Mouse (Mus musculus) neural tube, embryonic 13.5 days (tissue): ENCODE results near the gene Synj2bp. TPM values are rescaled to one million over a fixed set of nuclear protein-coding genes. Genes with fewer than 3 reads are reported as not detected.
A peak's percentile ranks its signal among the peaks of the same experiment; 100 is the strongest.
"Not testable (repeated sequence)": the region's sequence is repeated elsewhere in the genome, so short reads cannot be mapped to it uniquely, and the experiment has no call there.

Source experiments
- ATAC-seq: fragments of 200-750 bp; cut with Nextera tagmentation; 2 replicates; pipeline ENCODE4 v1.8.0; 2017; ENCODE audit warnings: low read depth, mild to moderate bottlenecking, moderate TSS enrichment, moderate library complexity
- H3K27ac ChIP-seq: fragments of 300-500 bp; sonication (generic); replicated peaks from 2 replicates; pipeline ENCODE4 v1.5.1; 2015; ENCODE audit warnings: moderate library complexity, mild to moderate bottlenecking, inconsistent platforms
- H3K27me3 ChIP-seq: fragments of 300-500 bp; sonication (generic); 2 replicates; pipeline ENCODE4 v1.6.1; 2015; ENCODE audit warnings: mild to moderate bottlenecking, inconsistent platforms
- H3K36me3 ChIP-seq: fragments of 300-500 bp; sonication (generic); 2 replicates; pipeline ENCODE4 v1.6.1; 2015; ENCODE audit warnings: mild to moderate bottlenecking, inconsistent platforms
- H3K4me1 ChIP-seq: fragments of 300-500 bp; sonication (generic); replicated peaks from 2 replicates; pipeline ENCODE4 v1.6.1; 2015; ENCODE audit warnings: inconsistent platforms
- H3K4me2 ChIP-seq: fragments of 300-500 bp; sonication (generic); 2 replicates; pipeline ENCODE4 v1.6.1; 2015; ENCODE audit warnings: inconsistent platforms, mild to moderate bottlenecking, moderate library complexity
- H3K4me3 ChIP-seq: fragments of 300-500 bp; sonication (generic); 2 replicates; pipeline ENCODE4 v1.5.1; 2015; ENCODE audit warnings: mild to moderate bottlenecking, inconsistent platforms
- H3K9ac ChIP-seq: fragments of 300-500 bp; sonication (generic); 2 replicates; pipeline ENCODE4 v1.6.1; 2015; ENCODE audit warnings: moderate library complexity, mild to moderate bottlenecking, inconsistent platforms
- H3K9me3 ChIP-seq: fragments of 300-500 bp; sonication (generic); 2 replicates; pipeline ENCODE4 v1.6.1; 2016; ENCODE audit warnings: inconsistent platforms
- WGBS: fragments of 180-500 bp; shearing (Covaris S2); methylation state at CpG from one replicate; pipeline ENCODE4 v1.1.7; 2015; 5-methylcytosine and 5-hydroxymethylcytosine counted together
- polyA plus RNA-seq: library from polyadenylated mRNA; unstranded; fragments of >200 nt; fragmentation: Nextera tagmentation; extraction: Ambion mirVana; gene quantifications from 2 replicates; pipeline ENCODE4 v1.2.1, GENCODE M21; 2015

The Synj2bp gene
- 30.8 and 39.0 TPM in 2 replicates for polyA plus RNA-seq

DNA sequence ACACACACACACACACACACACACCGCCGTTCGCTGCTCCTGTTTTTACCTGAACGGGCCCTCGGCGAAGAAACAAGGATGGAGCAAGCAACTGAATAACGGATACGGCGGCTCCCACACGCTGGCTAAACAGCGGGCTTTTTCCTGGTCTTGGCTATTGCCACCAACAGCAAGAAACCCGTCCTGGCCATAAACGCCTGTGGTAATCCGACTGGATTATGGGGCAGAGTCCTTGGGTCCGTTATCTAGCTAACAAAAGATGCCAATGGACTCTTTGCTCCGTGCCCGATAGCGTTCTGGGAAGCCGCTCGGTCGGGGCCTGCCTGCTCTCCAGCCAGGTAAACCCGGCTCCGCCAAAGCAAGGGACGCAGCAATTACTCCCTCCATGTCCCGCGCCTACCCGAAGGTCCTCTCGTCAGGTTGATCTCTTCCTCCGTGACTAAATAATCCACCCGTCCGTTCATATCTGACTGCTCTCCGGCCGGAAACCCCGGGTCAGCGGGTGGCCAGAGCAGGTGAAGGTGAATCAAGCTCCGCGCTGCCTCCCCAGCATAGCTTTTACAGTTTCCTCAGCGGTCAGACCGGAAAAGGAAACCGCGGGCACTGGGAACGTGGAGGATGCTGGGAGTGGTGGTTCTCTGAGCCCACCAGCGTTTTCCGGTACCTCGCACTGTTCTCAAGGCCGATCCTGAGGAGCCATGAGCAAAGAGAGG lies at the start of gene Synj2bp, which contains the start of gene Gm20498:
Gene Synj2bp, minus strand, starts transcription at position 596 of the 713 bp plus-strand sequence.
Gene Gm20498, minus strand, starts transcription at position 590 of the 713 bp plus-strand sequence.
- Histone ChIP-seq H3K36me3 (no peaks in the 10 kb centered on the region), H3K4me1 (peaks cover 25% of the 10 kb centered on the region), H3K4me2 (peak within 1 kb of the TSS; percentile 69), H3K27me3 (no peaks in the 10 kb centered on the region), H3K4me3 (peak within 1 kb of the TSS; percentile 86), H3K27ac (peak within 1 kb of the TSS; percentile 81), H3K9me3 (no peaks in the 10 kb centered on the region), H3K9ac (peak within 1 kb of the TSS; percentile 89)
- under 1% methylated on average over 46 of the region's 46 CpGs for WGBS
- ATAC-seq, result peak; percentile 95

DNA sequence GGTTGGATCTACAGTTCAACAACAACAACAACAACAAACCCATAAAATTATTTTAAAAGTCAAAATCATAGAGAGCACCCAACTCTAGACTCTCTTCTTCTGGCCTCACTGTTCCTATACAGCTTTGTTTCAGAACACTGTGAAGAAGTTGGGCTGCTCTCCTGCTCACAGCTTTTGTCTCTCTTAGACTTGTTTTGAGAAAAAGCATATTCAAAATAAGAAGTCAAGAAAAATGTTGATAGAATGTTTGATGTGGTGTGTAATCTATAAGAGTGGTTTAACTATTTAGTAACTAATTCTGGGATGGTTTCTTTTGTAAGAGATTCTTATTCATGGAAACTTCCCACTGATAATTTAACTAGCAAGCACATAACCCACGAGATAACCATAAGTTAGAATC lies 35.7 kb upstream of the Synj2bp start, which contains the start of gene Adam21:
Gene Adam21, minus strand, starts transcription at position 101 of the 400 bp plus-strand sequence.
- H3K4me2 ChIP-seq, result no peak within 1 kb of the TSS
- WGBS, result 95% methylated on average over 1 of the region's 1 CpGs
- no peak within 1 kb of the TSS for H3K4me3 ChIP-seq
- H3K27me3 ChIP-seq, result no peaks in the 10 kb centered on the region
- no peaks in the 10 kb centered on the region for H3K4me1 ChIP-seq
- peaks cover 23% of the 10 kb centered on the region for H3K36me3 ChIP-seq
- no peaks in the 10 kb centered on the region for H3K9me3 ChIP-seq
- ATAC-seq, result no peak
- H3K9ac ChIP-seq, result no peak within 1 kb of the TSS
- H3K27ac ChIP-seq, result no peak within 1 kb of the TSS

DNA sequence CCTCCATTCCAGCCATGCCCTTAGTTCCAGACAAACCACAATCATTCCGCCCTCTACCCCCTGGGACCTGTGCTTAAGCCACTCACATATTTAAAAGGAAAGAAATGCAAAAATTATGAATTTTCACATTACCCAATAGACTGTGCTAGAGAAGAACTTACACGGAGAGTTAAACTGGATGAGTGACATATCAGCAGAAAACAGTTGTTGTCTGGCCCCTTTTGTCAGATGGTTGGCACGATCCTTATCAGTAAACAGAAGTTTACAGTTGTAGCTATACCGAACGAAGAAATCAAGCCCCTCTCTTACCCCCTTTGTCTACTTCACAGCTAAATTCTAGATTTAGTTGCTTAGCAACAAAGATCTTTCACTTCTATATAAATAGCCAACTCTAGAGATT lies 35.2 kb upstream of the Synj2bp start:
- Histone ChIP-seq H3K4me1 (no peaks in the 10 kb centered on the region), H3K36me3 (peaks cover 19% of the 10 kb centered on the region), H3K4me2 (no peak overlapping the region), H3K9ac (no peak overlapping the region), H3K27me3 (no peaks in the 10 kb centered on the region), H3K9me3 (no peaks in the 10 kb centered on the region), H3K4me3 (no peak overlapping the region), H3K27ac (no peak overlapping the region)
- no peak for ATAC-seq
- 88% methylated on average over 5 of the region's 5 CpGs for WGBS

DNA sequence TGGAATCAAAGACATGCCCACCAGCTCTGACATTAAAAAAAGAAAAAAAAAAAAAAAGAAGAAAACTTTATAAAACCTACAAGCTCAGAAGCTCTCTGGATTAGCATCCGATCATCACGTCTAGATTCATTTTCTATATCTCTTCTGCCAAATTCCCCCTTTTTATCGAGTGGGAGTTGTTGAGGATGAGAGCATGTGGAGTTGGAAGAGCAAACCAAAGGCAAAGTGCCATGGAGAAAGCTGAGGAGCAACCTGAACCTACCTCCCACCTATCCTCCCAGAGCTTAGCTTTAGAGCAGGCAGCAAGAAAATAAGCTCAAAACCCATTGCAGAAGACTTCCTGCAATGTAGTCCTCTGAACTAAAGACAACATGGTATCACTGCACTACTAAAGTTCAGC lies 31.5 kb upstream of the Synj2bp start:
- Histone ChIP-seq H3K9me3 (no peaks in the 10 kb centered on the region), H3K27ac (no peak overlapping the region), H3K4me1 (no peaks in the 10 kb centered on the region), H3K4me2 (no peak overlapping the region), H3K36me3 (0 out of 2 replicates have a peak, but pooled peaks cover 3% of the 10 kb centered on the region), H3K9ac (no peak overlapping the region), H3K4me3 (no peak overlapping the region), H3K27me3 (no peaks in the 10 kb centered on the region)
- 98% methylated on average over 3 of the region's 3 CpGs for WGBS
- ATAC-seq, result no peak

DNA sequence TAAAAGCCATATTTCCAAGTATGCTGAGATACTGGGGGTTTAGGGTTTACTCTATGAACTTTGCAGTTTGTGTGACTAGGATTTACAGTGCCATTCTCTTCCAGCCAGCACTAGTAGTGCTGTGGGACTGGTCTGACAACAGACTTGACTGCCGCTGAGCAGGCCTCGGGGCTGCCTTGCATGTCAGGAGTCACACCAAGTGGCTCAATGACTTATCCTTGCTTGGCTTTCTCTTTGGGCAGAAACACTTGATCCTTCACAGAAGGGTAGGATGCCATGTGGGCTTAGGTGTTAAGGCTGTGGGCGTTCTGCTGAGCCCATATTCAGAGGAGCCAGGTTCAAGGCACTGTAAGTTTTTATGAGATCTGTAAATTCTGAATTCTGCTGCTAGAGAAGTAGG lies 16.6 kb upstream of the Synj2bp start:
- no peak for ATAC-seq
- Histone ChIP-seq H3K27ac (no peak overlapping the region), H3K4me3 (no peak overlapping the region), H3K27me3 (no peaks in the 10 kb centered on the region), H3K9me3 (no peaks in the 10 kb centered on the region), H3K9ac (no peak overlapping the region), H3K4me2 (no peak overlapping the region), H3K36me3 (no peaks in the 10 kb centered on the region), H3K4me1 (no peaks in the 10 kb centered on the region)
- 84% methylated on average over 3 of the region's 3 CpGs for WGBS

DNA sequence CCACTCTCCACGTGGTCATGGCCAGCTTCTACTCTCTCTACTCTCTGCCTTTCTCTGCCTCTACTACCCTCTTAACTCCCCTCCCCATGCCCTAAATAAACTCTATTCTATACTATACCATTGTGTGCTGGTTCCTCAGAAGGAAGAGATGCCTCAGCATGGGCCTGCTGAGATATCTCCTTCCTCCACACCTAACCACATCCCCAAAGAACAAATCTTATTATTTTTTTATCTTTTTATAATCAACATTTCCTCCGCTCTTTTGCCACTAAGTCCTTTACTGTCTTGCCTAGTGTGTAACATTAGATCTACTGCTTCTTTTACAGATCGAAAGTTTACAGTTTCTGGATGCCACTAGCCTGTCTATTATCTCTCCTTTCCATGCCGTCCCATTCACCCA lies 14.5 kb upstream of the Synj2bp start:
- no peak overlapping the region for H3K4me3 ChIP-seq
- no peaks in the 10 kb centered on the region for H3K9me3 ChIP-seq
- H3K27ac ChIP-seq, result no peak overlapping the region
- H3K36me3 ChIP-seq, result no peaks in the 10 kb centered on the region
- no peaks in the 10 kb centered on the region for H3K27me3 ChIP-seq
- no peak overlapping the region for H3K9ac ChIP-seq
- no peaks in the 10 kb centered on the region for H3K4me1 ChIP-seq
- WGBS, result 74% methylated on average over 4 of the region's 4 CpGs
- ATAC-seq, result no peak
- H3K4me2 ChIP-seq, result no peak overlapping the region

DNA sequence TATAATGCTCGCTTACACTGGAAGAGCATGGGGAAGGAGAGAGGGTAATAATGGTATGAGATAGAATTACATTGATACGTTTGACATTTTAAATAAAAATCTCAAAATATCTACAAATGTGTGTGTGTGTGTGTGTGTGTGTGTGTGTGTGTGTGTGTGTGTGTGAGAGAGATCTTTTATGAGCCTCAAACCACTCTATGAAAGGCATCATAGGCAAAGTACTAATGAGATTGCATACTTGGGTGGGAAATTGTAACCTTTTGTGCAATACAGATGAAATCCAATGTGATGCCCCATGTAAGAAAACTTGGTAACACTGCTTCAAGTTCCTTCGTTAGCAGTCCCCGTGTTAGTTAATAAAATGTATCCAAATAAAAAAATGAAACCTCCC lies 313 bp upstream of the Synj2bp start:
- Histone ChIP-seq H3K36me3 (no peaks in the 10 kb centered on the region), H3K27ac (peak overlapping the region; percentile 81)
- peak; percentile 69 for ATAC-seq

DNA sequence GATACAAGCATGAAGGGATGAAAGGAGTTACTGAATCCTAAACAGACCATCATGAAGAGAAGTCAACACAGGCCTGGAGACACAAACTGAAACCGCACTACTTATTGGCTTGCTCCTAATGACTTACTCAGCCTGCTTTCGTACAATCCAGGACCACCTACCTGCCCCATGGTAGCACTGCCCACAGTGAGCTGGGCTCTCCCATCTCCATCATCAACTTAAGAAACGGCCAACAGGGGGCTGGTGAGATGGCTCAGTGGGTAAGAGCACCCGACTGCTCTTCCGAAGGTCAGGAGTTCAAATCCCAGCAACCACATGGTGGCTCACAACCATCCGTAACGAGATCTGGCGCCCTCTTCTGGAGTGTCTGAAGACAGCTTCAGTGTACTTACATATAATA lies 2.1 kb downstream of the Synj2bp start:
- WGBS, result 76% methylated on average over 8 of the region's 8 CpGs

More for the DNA sequence above, 313 bp upstream of the Synj2bp start:
- H3K9me3 ChIP-seq, result no peaks in the 10 kb centered on the region
- peaks cover 25% of the 10 kb centered on the region for H3K4me1 ChIP-seq
- no peaks in the 10 kb centered on the region for H3K27me3 ChIP-seq
- peak overlapping the region; percentile 69 for H3K4me2 ChIP-seq
- WGBS, result 43% methylated on average over 4 of the region's 4 CpGs
- peak overlapping the region; percentile 89 for H3K9ac ChIP-seq
- H3K4me3 ChIP-seq, result peak overlapping the region; percentile 86

DNA sequence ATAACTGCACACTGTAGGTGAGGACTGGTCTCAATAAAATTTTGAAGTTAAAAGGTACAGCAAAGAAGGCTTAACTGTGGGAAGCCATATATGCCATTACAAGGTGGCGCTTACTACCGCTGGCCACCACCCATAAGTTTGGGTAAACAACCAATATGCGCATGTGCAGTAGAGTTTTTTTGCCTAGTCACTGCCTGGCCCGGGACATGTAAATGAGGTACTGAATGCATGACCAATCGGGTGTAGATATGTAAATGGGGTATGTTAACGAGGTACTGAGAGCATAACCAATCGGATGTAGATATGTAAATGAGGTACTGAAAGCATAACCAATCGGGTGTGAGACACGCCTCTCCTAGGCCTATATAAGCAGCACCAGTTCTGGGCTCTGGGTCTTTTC lies 35.8 kb downstream of the Synj2bp start:
- H3K4me2 ChIP-seq, H3K4me3 ChIP-seq, H3K9ac ChIP-seq, H3K9me3 ChIP-seq, H3K27ac ChIP-seq, H3K27me3 ChIP-seq, H3K4me1 ChIP-seq, ATAC-seq: not testable (repeated sequence)
- WGBS, result 94% methylated on average over 9 of the region's 9 CpGs
- peaks cover 21% of the 10 kb centered on the region for H3K36me3 ChIP-seq

More for the DNA sequence above, 2.1 kb downstream of the Synj2bp start:
- H3K9ac ChIP-seq, H3K4me3 ChIP-seq, H3K4me2 ChIP-seq, H3K27me3 ChIP-seq, H3K27ac ChIP-seq, ATAC-seq, H3K36me3 ChIP-seq, H3K9me3 ChIP-seq: not testable (repeated sequence)
- H3K4me1 ChIP-seq, result peaks cover 25% of the 10 kb centered on the region

DNA sequence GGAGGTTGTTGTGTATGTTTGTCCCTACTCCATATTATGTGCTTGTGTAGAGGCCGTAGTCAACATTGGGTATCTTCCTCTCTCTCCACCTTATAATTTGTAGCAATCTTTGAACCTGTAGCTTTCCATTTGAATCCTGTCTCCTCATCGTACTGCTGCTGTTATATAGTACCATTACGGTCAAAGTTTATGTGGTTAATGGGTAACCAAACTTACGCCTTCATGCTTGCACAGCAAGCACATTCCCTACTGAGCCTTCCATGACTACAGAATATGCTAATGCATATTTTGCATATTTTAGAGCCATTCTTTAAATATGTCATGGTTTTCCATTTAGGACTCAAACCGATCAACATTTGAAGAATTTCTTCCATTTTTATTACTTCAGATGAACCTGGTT lies 42.2 kb downstream of the Synj2bp start:
- WGBS, result 93% methylated on average over 5 of the region's 5 CpGs
- Histone ChIP-seq H3K4me3 (no peak overlapping the region), H3K27me3 (no peaks in the 10 kb centered on the region), H3K36me3 (peaks cover 9% of the 10 kb centered on the region; the same call in 1 of the 2 replicates), H3K4me1 (0 out of 2 replicates have a peak, but pooled peaks cover 2% of the 10 kb centered on the region), H3K9ac (no peak overlapping the region), H3K27ac (no peak overlapping the region), H3K4me2 (no peak overlapping the region), H3K9me3 (no peaks in the 10 kb centered on the region)
- ATAC-seq, result no peak

DNA sequence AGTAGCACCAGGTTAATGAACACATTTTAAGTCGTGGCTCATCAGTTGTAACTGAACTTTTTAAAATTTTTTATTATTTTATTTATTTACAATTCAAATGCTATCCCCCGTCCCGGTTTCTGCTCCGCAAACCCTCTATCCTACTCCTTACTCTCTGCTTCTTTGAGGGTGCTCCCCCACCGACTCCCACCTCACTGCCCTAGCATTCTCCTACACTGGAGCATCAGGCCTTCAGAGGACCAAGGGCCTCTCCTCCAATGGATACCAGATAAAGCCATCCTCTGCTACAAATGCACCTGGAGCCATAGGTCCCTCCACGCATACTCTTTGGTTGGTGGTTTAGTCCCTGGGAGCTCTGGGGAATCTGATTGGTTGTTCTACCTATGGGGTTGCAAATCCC lies 47.4 kb downstream of the Synj2bp start:
- ATAC-seq, result peak; percentile 66
- Histone ChIP-seq H3K4me3 (peak overlapping the region; percentile 73), H3K27me3 (no peaks in the 10 kb centered on the region), H3K4me2 (peak overlapping the region; percentile 69), H3K9ac (peak overlapping the region; percentile 79), H3K36me3 (no peaks in the 10 kb centered on the region), H3K4me1 (peaks cover 14% of the 10 kb centered on the region), H3K27ac (peak overlapping the region; percentile 96; the same call in 1 of the 2 replicates), H3K9me3 (no peaks in the 10 kb centered on the region)
- 40% methylated on average over 6 of the region's 6 CpGs for WGBS

DNA sequence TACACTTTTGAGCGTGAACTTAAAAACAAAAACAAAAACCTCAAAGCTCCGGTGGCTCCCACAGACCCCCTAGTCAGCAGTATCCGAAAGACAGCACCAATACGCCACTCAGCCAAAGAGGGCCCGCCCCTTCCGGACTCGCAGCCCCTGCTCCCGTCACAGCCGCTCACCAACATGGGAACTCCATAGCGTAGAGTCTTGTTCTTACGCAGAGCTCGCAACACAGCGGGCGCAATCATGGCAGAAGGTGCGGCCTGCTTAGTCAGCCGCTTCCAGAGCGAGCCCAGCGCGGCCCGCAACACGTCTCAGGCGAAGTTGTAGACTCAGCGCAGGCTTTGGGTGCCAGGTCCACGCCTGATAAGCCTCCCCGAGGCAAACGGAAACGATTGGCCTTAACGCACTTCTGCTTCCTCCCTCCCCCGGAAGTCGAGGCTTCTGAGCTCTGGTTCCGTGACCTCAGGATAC lies 48.0 kb downstream of the Synj2bp start, which contains the start of gene Cox16:
Gene Cox16, minus strand, starts transcription at position 401 of the 465 bp plus-strand sequence.
- WGBS, result under 1% methylated on average over 31 of the region's 31 CpGs
- H3K4me2 ChIP-seq, result peak within 1 kb of the TSS; percentile 69
- peak; percentile 99 for ATAC-seq
- no peaks in the 10 kb centered on the region for H3K36me3 ChIP-seq
- H3K27ac ChIP-seq, result peak within 1 kb of the TSS; percentile 96
- H3K27me3 ChIP-seq, result no peaks in the 10 kb centered on the region
- no peaks in the 10 kb centered on the region for H3K9me3 ChIP-seq
- peak within 1 kb of the TSS; percentile 79 for H3K9ac ChIP-seq
- peak within 1 kb of the TSS; percentile 73 for H3K4me3 ChIP-seq
- H3K4me1 ChIP-seq, result peaks cover 14% of the 10 kb centered on the region
